Mouse (Mus musculus) CH12.LX (cell line): ENCODE measurements around the gene Il34. TPM values are rescaled to one million over a fixed set of nuclear protein-coding genes. Genes with fewer than 3 reads are reported as not detected.

Experiments used
- DNase-seq: peaks from one replicate; pipeline ENCODE4 v3.0.0-alpha.2; 2013; ENCODE audit errors: extremely low read depth
- H3K27ac ChIP-seq: 2 replicates; pipeline ENCODE4 v1.5.1; 2012; ENCODE audit warnings: low read depth, mild to moderate bottlenecking, control low read depth, moderate library complexity; ENCODE audit not compliant: insufficient read depth
- H3K27me3 ChIP-seq: replicated peaks from 2 replicates; pipeline ENCODE3; 2012; ENCODE audit warnings: inconsistent platforms
- H3K36me3 ChIP-seq, 2 experiments: replicated peaks in 1 of 2; 2 replicates each; pipeline versions ENCODE3 to v1.6.1; 2012; ENCODE audit warnings: inconsistent platforms in 1 of 2, low read length in 1 of 2, mild to moderate bottlenecking in 1 of 2, mixed read lengths in 1 of 2, moderate library complexity in 1 of 2; ENCODE audit not compliant: control insufficient read depth in 1 of 2, insufficient read depth in 1 of 2
- H3K4me1 ChIP-seq, 2 experiments: 2 replicates each; pipeline ENCODE4 v1.6.1; 2012; ENCODE audit warnings: inconsistent platforms in 1 of 2, moderate library complexity in 1 of 2; ENCODE audit not compliant: insufficient read depth in 2 of 2, control insufficient read depth in 1 of 2
- H3K4me2 ChIP-seq: 2 replicates; pipeline ENCODE4 v1.6.1; 2012; ENCODE audit warnings: low read depth, mild to moderate bottlenecking, control low read depth; ENCODE audit not compliant: poor library complexity, insufficient read depth, severe bottlenecking
- H3K4me3 ChIP-seq, 3 experiments: fragments of 150-350 bp in 1 of 3; sonication (generic) in 1 of 3; replicated peaks in 1 of 3; 2 replicates each; pipeline versions ENCODE3 to v1.5.1; 2011 to 2012; ENCODE audit warnings: low read depth in 2 of 3, low read length in 2 of 3, mild to moderate bottlenecking in 2 of 3, moderate library complexity in 2 of 3, control low read depth in 1 of 3, improper control_type of control experiment in 1 of 3, inconsistent platforms in 1 of 3, mixed read lengths in 1 of 3; ENCODE audit not compliant: poor library complexity in 1 of 3
- H3K79me2 ChIP-seq: replicated peaks from 2 replicates; pipeline ENCODE4 v1.6.1; 2012; ENCODE audit warnings: mild to moderate bottlenecking, moderate library complexity; ENCODE audit not compliant: control insufficient read depth, poor library complexity, insufficient read depth, severe bottlenecking; ENCODE audit errors: extremely low read depth
- H3K9ac ChIP-seq: 2 replicates; pipeline ENCODE4 v1.6.1; 2012; ENCODE audit warnings: low read depth, mild to moderate bottlenecking, control low read depth, moderate library complexity; ENCODE audit not compliant: insufficient read depth
- H3K9me3 ChIP-seq: replicated peaks from 2 replicates; pipeline ENCODE3; 2012; ENCODE audit warnings: low read length, inconsistent platforms, mixed read lengths
- BHLHE40 ChIP-seq: IDR thresholded peaks from 2 replicates; pipeline ENCODE4 v1.6.1; 2011; ENCODE audit warnings: mild to moderate bottlenecking, low read depth, low read length, improper control_type of control experiment
- CHD1 ChIP-seq: IDR thresholded peaks from 2 replicates; pipeline ENCODE4 v1.6.1; 2012; ENCODE audit warnings: low read depth, low read length, improper control_type of control experiment, inconsistent platforms
- CHD2 ChIP-seq: IDR thresholded peaks from 2 replicates; pipeline ENCODE4 v1.6.1; 2011; ENCODE audit warnings: low read length, improper control_type of control experiment
- CTCF ChIP-seq, 2 experiments: IDR thresholded peaks in 1 of 2; conservative IDR thresholded peaks in 1 of 2; 2 replicates each; pipeline ENCODE4 v1.5.1; 2011 to 2012; ENCODE audit warnings: low read depth in 2 of 2, low read length in 2 of 2, improper control_type of control experiment in 1 of 2, inconsistent platforms in 1 of 2, mild to moderate bottlenecking in 1 of 2, moderate library complexity in 1 of 2
- E2F4 ChIP-seq: IDR thresholded peaks from 2 replicates; pipeline ENCODE4 v1.6.1; 2011; ENCODE audit warnings: low read depth, low read length, improper control_type of control experiment; ENCODE audit not compliant: insufficient replicate concordance
- ELF1 ChIP-seq: IDR thresholded peaks from 2 replicates; pipeline ENCODE4 v1.6.1; 2014; ENCODE audit warnings: low read depth, mild to moderate bottlenecking, inconsistent platforms, low read length, improper control_type of control experiment
- EP300 ChIP-seq: IDR thresholded peaks from 2 replicates; pipeline ENCODE4 v1.6.1; 2011; ENCODE audit warnings: low read length, improper control_type of control experiment
- GABPA ChIP-seq: IDR thresholded peaks from 2 replicates; pipeline ENCODE4 v1.6.1; 2012; ENCODE audit warnings: low read depth, low read length, improper control_type of control experiment, inconsistent platforms; ENCODE audit not compliant: insufficient replicate concordance
- HCFC1 ChIP-seq: IDR thresholded peaks from 2 replicates; pipeline ENCODE4 v1.6.1; 2012; ENCODE audit warnings: low read depth, mild to moderate bottlenecking, inconsistent platforms, low read length, improper control_type of control experiment
- IRF4 ChIP-seq: IDR thresholded peaks from 2 replicates; pipeline ENCODE4 v1.6.1; 2014; ENCODE audit warnings: low read depth, mild to moderate bottlenecking, inconsistent platforms, low read length, improper control_type of control experiment
- JUN ChIP-seq: IDR thresholded peaks from 2 replicates; pipeline ENCODE4 v1.6.1; 2011; ENCODE audit warnings: low read depth, mild to moderate bottlenecking, low read length, improper control_type of control experiment, moderate library complexity; ENCODE audit not compliant: insufficient read depth
- KAT2A ChIP-seq: IDR thresholded peaks from 2 replicates; pipeline ENCODE4 v1.6.1; 2012; ENCODE audit warnings: low read length, improper control_type of control experiment, inconsistent platforms; ENCODE audit not compliant: insufficient replicate concordance
- MAFK ChIP-seq: IDR thresholded peaks from 2 replicates; pipeline ENCODE4 v1.6.1; 2011; ENCODE audit warnings: low read length, improper control_type of control experiment; ENCODE audit not compliant: insufficient replicate concordance
- MAX ChIP-seq: IDR thresholded peaks from 2 replicates; pipeline ENCODE4 v1.6.1; 2011; ENCODE audit warnings: low read length, improper control_type of control experiment
- MAZ ChIP-seq: IDR thresholded peaks from 2 replicates; pipeline ENCODE4 v1.6.1; 2012; ENCODE audit warnings: low read depth, mild to moderate bottlenecking, inconsistent platforms, low read length, improper control_type of control experiment, moderate library complexity
- MEF2A ChIP-seq: IDR thresholded peaks from 2 replicates; pipeline ENCODE4 v1.6.1; 2014; ENCODE audit warnings: low read depth, mild to moderate bottlenecking, inconsistent platforms, low read length, improper control_type of control experiment, borderline replicate concordance
- MYC ChIP-seq: IDR thresholded peaks from 2 replicates; pipeline ENCODE4 v1.6.1; 2011; ENCODE audit warnings: low read depth, mild to moderate bottlenecking, improper control_type of control experiment, low read length
- NELFE ChIP-seq: IDR thresholded peaks from 2 replicates; pipeline ENCODE4 v1.6.1; 2011; ENCODE audit warnings: low read depth, low read length, improper control_type of control experiment
- NRF1 ChIP-seq: IDR thresholded peaks from 2 replicates; pipeline ENCODE4 v1.6.1; 2014; ENCODE audit warnings: low read depth, mild to moderate bottlenecking, inconsistent platforms, low read length, improper control_type of control experiment, moderate library complexity
- PAX5 ChIP-seq: IDR thresholded peaks from 2 replicates; pipeline ENCODE4 v1.6.1; 2012; ENCODE audit warnings: low read length, inconsistent platforms, mixed read lengths
- POLR2A ChIP-seq: IDR thresholded peaks from 2 replicates; pipeline ENCODE4 v1.6.1; 2011; ENCODE audit warnings: low read depth, mild to moderate bottlenecking, improper control_type of control experiment, low read length
- RAD21 ChIP-seq: IDR thresholded peaks from 2 replicates; pipeline ENCODE4 v1.6.1; 2011; ENCODE audit warnings: low read depth, mild to moderate bottlenecking, low read length, improper control_type of control experiment, moderate library complexity
- RCOR1 ChIP-seq: conservative IDR thresholded peaks from 2 replicates; pipeline ENCODE4 v1.6.1; 2012; ENCODE audit warnings: low read depth, mild to moderate bottlenecking, inconsistent platforms, low read length, improper control_type of control experiment
- SIN3A ChIP-seq: IDR thresholded peaks from 2 replicates; pipeline ENCODE4 v1.6.1; 2012; ENCODE audit warnings: low read length, improper control_type of control experiment, inconsistent platforms
- SMC3 ChIP-seq: IDR thresholded peaks from 2 replicates; pipeline ENCODE4 v1.6.1; 2011; ENCODE audit warnings: low read depth, low read length, improper control_type of control experiment
- TBP ChIP-seq: conservative IDR thresholded peaks from 2 replicates; pipeline ENCODE4 v1.6.1; 2011; ENCODE audit warnings: low read depth, low read length, improper control_type of control experiment
- TCF12 ChIP-seq: IDR thresholded peaks from 2 replicates; pipeline ENCODE4 v1.6.1; 2014; ENCODE audit warnings: low read depth, mild to moderate bottlenecking, inconsistent platforms, low read length, improper control_type of control experiment
- USF2 ChIP-seq: conservative IDR thresholded peaks from 2 replicates; pipeline ENCODE4 v1.6.1; 2011; ENCODE audit warnings: low read depth, low read length, improper control_type of control experiment
- ZMIZ1 ChIP-seq: IDR thresholded peaks from 2 replicates; pipeline ENCODE4 v1.6.1; 2012; ENCODE audit warnings: low read depth, mild to moderate bottlenecking, inconsistent platforms, low read length, improper control_type of control experiment
- dilution Hi-C: fragments of 300-500 bp; cut with MboI; formaldehyde crosslinking; loops from 2 replicates; pipeline ENCODE4 v1.14.3; 2020; ENCODE audit warnings: low sequenced_read_pairs; ENCODE audit not compliant: extremely low pct_unique_long_range_greater_than_20kb, extremely low pct_ligation_motif_present
- in situ Hi-C: fragments of 300-500 bp; cut with MboI; formaldehyde crosslinking; loops from 3 replicates; pipeline ENCODE4 v1.14.3; 2019; ENCODE audit warnings: low sequenced_read_pairs, low pct_ligation_motif_present, low pct_unique_long_range_greater_than_20kb, mixed read lengths
- polyA plus RNA-seq: library from polyadenylated mRNA; unstranded; fragments of >175 nt; gene quantifications from 2 replicates; pipeline ENCODE4 v1.2.1, GENCODE M21; 2012; ENCODE audit warnings: low read depth; ENCODE audit not compliant: insufficient read length
- total RNA-seq, 2 experiments: library from RNA; depleted of rRNA; stranded (reverse); fragments of 300-350 nt in 1 of 2; fragments of >200 nt in 1 of 2; gene quantifications; 2 replicates each; pipeline ENCODE4 v1.2.3; 2012 to 2014

Gene Il34
- total and polyA plus RNA-seq, 3 experiments = 0.21 TPM; not detected in 2

GRCm38 (mm10) chr8:110721606-110722413, 83.9 kb downstream of the Il34 start:
- Histone ChIP-seq H3K4me3 (peak overlapping the region; percentile 12 to 71 (median 13)), H3K27ac (no peak overlapping the region), H3K36me3 (peaks cover 0 to 35% of the 10 kb centered on the region in 2 experiments), H3K4me1 (no peaks in the 10 kb centered on the region), H3K79me2 (no peaks in the 10 kb centered on the region), H3K9ac (peak overlapping the region; percentile 30; the same call in 1 of the 2 replicates), H3K4me2 (peak overlapping the region; percentile 92), H3K9me3 (no peaks in the 10 kb centered on the region), H3K27me3 (no peaks in the 10 kb centered on the region)
- dilution Hi-C loops (no loop called here), in situ Hi-C loops (loop anchor here (5.0 kb wide), 1 partner anchor 85 kb away; no protein-coding TSS in a partner anchor)
- TF ChIP-seq E2F4 = no peak
- no peak for DNase-seq

GRCm38 (mm10) chr8:110720685-110721598, 84.8 kb downstream of the Il34 start, which contains the start of gene Mtss1l:
Mtss1l (plus strand) TSS chr8:110721476.
- peak within 1 kb of the TSS; percentile 12 to 71 (median 13) for H3K4me3 ChIP-seq
- dilution Hi-C loops (no loop called here), in situ Hi-C loops (loop anchor here (5.0 kb wide), 1 partner anchor 84 kb away; no protein-coding TSS in a partner anchor)
- peak within 1 kb of the TSS; percentile 30; the same call in 1 of the 2 replicates for H3K9ac ChIP-seq
- no peaks in the 10 kb centered on the region for H3K4me1 ChIP-seq
- no peaks in the 10 kb centered on the region for H3K79me2 ChIP-seq
- peaks cover 0 to 43% of the 10 kb centered on the region in 2 experiments for H3K36me3 ChIP-seq
- H3K27ac ChIP-seq = no peak within 1 kb of the TSS
- H3K27me3 ChIP-seq = no peaks in the 10 kb centered on the region
- H3K4me2 ChIP-seq = peak within 1 kb of the TSS; percentile 92
- H3K9me3 ChIP-seq = no peaks in the 10 kb centered on the region
- no peak for DNase-seq
- TF ChIP-seq MYC (no peak), JUN (no peak), SIN3A (0 out of 2 replicates have a peak, but pooled peaks have one; percentile 25), MAFK (no peak), EP300 (no peak), MAZ (peak; percentile 52; the same call in 1 of the 2 replicates), E2F4 (no peak), TBP (no peak), IRF4 (no peak), RAD21 (no peak), NELFE (no peak), KAT2A (no peak), BHLHE40 (0 out of 2 replicates have a peak, but pooled peaks have one; percentile 36), PAX5 (no peak), CHD2 (no peak), MAX (no peak), GABPA (no peak), ELF1 (no peak), CHD1 (no peak), ZMIZ1 (no peak), USF2 (no peak; the same call in 1 of the 2 replicates), TCF12 (no peak), SMC3 (no peak), HCFC1 (no peak), RCOR1 (no peak), CTCF (conservative IDR thresholded peaks at IDR 0.05 in 1 of 2, IDR thresholded peaks at IDR 0.05 in 1 of 2; ENCODE audit: low read depth in 2 of 2, low read length in 2 of 2) (no peak), MEF2A (no peak), NRF1 (peak; percentile 38; the same call in 1 of the 2 replicates), POLR2A (no peak)
